Mouse (Mus musculus): ENCODE measurements around the gene Psmd9.

- TF ChIP-seq CTCF (IDR thresholded peaks at IDR 0.05; ENCODE audit: control insufficient read depth, insufficient read depth, insufficient replicate concordance, low read depth, low read length) (no peak), POLR2A (IDR thresholded peaks at IDR 0.05; ENCODE audit: control insufficient read depth, low read depth, low read length) (no peak)
Measured at GRCm38 (mm10) chr5:123134875-123135382, 34.3 kb upstream of the Psmd9 start.

Data from testis, adult 2 months (tissue).